Mouse (Mus musculus) bone marrow macrophage, adult 2 months (primary cell): ENCODE results near the gene Rab5c.

ENCODE experiments used
- CTCF ChIP-seq: IDR thresholded peaks from 2 replicates; pipeline ENCODE4 v1.5.1; 2012; ENCODE audit warnings: low read depth, mild to moderate bottlenecking, low read length, moderate library complexity
- POLR2A ChIP-seq: IDR thresholded peaks from 2 replicates; pipeline ENCODE4 v1.6.1; 2012; ENCODE audit warnings: mild to moderate bottlenecking, low read depth, low read length, borderline replicate concordance

DNA sequence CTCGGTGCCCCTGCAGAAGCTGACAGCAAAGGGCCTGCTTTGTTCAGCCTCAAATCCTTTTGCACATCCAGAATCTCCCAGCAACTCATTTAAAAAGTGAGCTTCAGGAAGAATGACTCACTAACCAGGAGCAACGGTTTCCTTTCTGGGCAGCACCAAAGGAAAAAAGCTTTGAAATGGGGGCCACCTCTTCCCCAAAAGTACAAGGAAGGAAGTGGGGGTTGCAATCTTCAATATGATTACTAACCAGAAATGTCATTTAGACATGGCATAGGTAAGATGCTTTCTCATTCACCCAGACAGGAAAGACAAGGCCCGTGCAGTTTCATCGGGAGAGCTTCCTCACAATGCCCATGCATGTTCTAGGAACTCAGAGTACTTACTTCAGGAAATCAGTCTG is 16.8 kb downstream of the Rab5c start:
- TF ChIP-seq CTCF (no peak), POLR2A (no peak)
